Mouse (Mus musculus) liver, embryonic 14.5 days (tissue): ENCODE measurements around the gene P2ry6.

ENCODE experiments used
- CTCF ChIP-seq: IDR thresholded peaks from 2 replicates; pipeline ENCODE4 v1.5.1; 2016; ENCODE audit warnings: antibody characterized with exemption, low read depth, control low read depth
- EP300 ChIP-seq: IDR thresholded peaks from 2 replicates; pipeline ENCODE4 v1.6.1; 2016; ENCODE audit warnings: antibody characterized with exemption, low read depth

- TF ChIP-seq CTCF (no peak), EP300 (no peak)
Measured at GRCm38 (mm10) chr7:100968874-100969659, 5.4 kb downstream of the P2ry6 start.
